Mouse (Mus musculus): Measurements from ENCODE around the gene Ptpru. TPM values are rescaled to one million over a fixed set of nuclear protein-coding genes. Genes with fewer than 3 reads are reported as not detected.

The Ptpru gene
- total and polyA plus RNA-seq, 3 experiments, result 41.5 to 59.1 (median 54.8) TPM

DNA sequence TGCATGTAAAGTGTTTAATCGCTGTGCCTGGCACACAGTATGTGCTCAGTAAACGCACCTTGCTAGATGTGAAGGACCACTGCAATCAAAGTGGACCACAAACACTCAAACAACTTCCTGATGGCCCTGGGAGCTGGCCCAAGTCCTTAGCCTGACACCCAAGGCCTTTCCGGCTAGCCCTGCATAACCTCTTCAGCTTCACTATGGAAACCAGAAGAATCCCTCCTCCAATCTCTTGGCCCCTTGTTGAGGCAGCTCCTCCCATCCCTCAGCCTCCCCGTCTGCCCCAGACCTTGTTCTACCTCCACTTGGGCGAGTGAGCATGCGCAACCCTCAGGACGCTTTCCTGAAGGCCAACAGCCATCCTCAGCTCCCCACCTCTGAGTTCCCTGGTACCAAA is 51.3 kb downstream of the Ptpru start:
- no peak for DNase-seq

DNA sequence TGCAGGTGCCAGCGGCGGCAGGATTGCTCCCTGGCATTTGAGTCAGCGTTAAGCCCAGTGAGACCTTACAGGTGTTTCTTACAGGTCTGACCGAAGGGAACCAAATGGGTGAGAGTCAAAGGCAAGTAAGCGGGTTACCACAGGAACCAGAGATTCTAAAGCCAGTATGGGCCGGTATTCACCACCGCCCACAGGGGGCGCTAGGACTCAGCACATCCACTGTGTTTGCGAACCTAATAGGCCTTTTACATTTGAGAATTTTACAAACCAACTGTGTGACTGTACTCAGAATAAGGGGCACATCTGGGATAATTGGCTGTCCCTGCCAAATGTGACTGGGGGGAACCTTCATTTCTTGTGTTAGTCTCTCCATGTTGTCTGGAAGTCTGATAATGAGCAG is 54.1 kb downstream of the Ptpru start:
- DNase-seq, result peak; percentile 42

DNA sequence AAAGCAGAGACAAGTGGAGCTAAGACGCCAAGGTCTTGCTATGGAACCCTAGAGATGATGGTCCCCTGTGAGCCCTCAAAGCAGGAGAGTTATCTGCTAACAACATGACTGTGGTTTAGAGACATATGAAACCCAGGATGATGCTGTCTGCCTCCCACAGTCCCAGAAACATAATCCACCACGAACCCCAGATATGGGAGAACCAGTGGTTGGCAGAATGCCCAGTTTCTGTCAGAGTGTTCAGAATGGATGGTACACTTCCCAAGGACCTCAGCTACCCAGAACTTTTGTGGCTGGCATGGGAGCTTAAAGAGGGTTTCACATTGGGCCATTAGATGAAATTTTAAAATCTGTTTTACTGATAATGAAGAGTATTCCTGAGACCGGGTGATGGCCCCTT is 57.1 kb downstream of the Ptpru start:
- peak; percentile 47 for DNase-seq

DNA sequence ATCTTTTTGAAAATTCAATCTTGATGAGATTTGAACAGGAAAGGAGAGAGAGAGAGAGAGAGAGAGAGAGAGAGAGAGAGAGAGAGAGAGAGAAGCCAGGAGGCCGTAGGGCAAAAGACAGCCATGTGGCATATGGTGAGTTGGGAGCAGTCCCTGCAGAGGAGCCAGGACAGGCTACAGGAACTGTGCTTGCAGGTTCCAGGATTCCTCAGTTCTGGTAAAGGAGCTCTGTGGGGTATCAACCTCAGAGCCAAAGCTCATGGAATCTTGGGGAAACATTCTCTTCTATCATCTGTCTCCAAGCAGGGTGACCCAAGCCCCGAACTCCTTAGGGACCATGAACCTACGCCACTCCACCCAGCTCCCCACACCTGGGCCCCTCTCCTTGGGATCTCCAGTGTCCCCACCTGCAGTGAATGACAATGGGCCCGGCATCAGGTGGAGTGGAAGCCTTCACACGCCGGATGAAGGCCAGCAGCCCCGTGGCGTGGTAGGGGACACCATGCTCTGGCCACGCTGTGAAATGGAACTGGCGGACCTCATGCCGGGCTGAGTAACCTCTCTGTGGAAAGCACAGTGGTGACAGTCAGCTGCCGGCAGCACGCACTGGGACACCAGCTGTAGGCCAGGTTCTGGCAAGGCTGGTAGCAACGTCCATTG is 59.3 kb downstream of the Ptpru start:
- DNase-seq, result no peak

DNA sequence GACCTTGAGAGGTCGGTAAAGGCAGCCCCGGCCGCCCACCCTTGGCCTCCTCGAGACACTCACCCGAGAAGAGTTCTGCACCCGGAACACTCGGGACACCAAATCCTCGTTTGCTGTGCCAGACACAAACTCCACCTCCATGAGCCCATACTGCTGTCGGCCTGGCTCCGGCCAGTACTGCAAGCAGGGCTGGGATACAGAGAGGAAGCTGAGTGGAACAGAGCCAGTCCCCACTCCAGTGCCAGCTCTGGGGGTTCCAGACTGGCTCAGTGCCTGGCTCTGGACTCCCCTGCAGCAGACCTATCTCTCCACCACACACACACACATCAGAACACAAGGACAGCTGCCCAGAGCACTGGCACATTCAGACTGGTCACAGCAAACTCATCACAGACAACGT is 66.7 kb downstream of the Ptpru start:
- peak; percentile 40 for DNase-seq

DNA sequence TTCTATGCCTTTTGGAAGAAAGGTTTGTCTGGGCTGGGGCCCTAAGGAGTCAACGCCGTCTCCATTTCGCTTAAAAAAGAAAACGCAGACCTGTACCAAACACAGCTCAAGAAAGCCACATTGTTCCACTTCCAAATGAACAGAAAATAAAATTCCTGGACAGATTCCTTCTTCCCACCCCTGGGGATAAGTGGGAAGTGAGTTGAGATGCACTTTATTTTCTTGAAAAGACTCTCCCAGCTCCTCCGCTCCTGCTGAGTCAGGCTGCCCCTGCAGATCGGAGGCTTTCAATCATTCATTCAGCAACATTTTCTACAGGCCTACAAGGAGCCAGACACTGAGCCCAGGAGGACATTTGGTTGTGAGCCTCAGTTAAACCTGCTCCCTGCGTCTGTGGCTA is 74.2 kb downstream of the Ptpru start:
- DNase-seq, result no peak

DNA sequence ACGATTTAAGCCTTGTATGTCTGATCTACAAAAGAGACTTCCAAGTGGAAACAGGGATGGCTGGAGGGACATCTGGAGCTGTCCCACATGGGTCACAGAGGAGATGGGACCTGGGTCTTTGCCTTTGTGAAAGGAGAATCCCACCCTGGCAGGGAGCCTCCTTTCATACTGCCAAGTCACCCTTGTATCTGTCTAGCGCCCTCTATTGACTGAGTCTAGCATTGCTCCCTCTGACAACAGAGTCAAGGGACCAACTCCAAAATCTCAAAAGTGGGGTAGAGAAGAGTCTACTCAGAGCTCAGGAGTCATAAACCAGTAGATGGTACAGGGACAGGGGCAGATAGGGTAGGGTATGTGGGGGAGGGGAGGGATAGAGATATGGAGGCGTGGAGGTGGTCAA is 74.6 kb downstream of the Ptpru start:
- no peak for DNase-seq

DNA sequence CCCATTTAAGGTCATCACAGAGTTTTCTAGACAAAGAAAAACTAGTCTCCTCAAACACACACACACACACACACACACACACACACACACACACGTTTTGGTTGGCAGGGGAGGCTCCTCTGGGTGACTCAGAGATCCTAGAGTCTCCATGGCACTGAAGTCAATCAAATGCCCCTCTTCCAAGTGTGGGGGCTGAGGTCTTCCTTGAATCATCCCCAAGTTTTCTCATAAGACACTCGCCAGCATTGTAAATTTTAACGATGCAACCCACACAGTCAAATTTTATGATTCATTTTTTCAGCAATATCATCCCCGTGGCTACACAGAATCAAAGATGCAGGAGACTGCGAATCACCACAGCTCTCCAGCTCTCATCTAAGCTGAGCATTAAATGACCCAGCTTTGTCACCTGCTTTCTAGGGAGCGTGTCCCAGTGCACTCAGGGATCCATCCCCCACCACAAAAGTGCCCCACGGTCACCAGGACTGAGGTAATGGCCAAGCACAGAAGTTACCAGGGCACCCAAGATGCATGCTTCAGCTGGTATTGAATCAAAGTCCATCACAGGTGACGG is 75.8 kb downstream of the Ptpru start:
- no peak for DNase-seq

DNA sequence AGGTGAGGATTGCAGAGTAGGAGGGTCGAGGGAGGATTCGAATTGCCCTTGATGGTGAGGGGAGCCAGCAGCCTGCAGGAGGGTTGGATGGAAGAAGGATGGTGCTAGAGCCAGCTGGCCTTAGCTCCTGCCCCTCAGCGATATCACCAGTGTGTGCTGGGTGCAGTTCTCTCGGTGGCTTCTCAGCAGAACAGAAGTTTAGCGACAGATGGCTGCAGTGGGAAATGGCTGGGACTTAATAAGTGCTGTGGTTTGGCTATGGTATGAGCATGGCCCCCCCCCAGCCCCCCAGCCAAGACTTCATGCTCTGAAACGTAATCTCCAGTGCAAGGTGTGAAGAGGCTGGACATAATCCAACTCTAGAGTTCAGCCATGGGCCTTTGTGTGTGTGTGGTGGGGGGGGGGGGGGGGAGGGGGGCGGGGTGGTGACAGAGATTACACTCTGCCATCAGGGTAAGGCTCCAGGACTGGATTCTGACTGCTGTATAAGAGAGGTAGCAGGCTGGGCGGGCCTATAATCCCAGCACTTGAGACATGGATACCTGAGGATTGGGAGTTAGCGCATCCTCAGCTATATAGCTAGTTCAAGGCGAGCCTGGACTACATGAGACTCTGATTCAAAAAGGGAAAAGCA is 85.8 kb downstream of the Ptpru start:
- no peak for DNase-seq

DNA sequence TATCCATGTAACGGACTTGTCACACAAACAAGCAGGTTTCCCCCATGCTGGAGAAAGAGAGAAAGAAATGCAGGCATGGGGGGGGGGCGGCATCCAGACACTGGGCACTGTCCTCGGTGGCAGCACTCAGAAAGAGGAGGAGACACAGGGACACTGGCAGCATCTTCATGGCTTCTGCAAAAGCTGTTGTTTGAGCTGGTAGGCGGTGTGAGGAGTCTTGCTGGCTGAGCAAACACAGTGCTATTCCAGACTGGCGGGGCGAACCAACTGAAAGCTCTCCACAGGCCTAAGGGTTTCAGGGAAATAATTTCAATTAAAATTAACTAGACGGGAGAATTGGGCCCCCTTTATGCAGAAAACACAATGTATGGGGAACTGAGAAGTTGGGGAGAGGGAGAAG is 86.5 kb downstream of the Ptpru start:
- no peak for DNase-seq

DNA sequence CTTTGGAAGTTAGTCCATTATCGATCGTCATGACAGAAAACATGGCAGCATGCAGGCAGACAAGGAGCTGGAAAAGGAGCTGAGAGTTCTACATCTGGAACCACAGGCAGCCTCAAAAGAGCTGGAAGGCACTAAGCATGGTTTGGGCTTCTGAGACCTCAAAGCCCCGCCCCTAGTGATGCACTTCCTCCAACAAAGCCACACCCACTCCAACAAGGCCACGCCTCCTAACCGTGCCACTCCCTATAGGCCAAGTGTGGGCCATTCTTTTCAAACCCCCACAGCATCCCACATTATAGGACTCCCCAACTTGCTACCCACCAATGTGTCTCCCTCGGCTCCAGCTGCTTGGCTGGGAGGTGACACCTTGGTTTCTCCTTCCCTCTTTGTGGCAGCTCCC is 88.3 kb downstream of the Ptpru start:
- no peak for DNase-seq

DNA sequence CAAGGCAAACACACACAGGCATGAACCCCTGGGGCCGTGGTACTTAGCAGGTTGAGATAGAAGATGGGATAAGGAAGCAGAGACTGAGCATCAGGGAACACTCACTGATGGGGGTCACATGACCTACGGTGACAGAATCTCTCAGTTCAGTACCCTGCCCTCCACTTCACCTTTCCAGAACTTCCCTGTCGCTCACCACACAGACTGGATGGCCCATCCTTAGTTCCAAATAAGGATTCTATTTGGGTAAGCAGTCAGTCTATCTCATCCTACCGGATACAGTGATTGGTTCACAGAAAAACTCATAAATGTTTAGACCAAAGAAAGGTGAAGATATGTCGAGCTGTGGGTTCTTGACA is 93.4 kb downstream of the Ptpru start:
- peak; percentile 21 for DNase-seq

DNA sequence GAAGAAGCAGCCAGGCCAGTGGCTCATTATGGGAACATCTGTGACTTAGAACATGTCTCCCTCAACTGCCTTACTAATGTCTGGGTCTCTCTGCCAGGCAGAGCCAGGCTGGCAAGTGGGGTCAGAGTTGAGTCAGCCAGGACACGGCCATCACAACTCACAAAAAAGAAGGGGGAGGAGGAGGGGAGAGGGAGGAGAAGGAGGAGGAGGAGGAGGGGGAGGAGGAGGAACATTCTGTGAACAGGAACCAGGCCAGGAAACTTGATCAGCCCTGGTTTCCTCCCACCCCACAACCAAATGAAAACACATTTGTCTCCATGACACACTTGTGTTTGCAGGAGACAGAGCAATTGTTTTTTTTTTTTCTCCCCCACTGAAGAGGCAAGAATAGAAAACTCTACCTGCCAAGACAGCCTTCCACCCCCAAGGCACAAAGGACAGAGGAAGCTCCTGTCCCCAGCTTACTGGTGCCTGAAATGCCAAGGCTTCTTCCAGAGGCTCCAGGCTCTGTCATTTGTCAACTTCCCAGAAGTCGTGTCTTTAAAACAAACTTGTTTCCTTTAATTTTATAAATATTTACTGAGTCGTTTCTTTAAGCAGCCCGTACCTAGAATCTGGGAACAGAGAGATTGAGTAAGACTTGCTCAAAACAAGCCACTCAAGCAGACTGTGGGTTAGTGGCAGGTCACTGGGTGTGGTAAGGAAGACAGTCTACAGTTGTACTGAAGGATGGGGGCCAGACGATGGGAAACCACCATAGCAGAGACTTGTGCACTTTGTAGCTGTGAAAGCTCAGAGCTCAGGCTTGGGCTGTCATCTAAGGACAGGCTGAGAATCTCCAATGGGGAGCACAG is 94.0 kb downstream of the Ptpru start:
- peak; percentile 76 for DNase-seq

DNA sequence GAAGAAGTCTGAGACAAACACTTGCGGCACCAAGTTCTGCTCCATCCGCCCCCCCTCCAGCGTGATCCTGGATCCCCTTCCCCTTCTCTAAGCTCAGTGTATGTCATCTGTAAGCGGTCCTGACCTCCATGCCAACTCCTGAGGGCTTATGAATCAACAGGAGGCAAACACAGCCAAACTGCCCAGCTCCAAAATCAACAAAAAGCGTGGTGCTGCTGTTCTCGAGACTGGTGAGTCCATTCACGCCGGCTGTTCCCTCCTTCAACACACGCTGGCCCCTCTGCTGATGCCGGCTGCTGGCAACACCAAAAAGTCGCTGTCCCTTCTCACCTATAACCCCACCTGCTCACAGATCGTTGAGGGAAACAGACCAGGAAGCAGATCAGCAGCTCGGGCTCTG is 95.1 kb downstream of the Ptpru start:
- no peak for DNase-seq

DNA sequence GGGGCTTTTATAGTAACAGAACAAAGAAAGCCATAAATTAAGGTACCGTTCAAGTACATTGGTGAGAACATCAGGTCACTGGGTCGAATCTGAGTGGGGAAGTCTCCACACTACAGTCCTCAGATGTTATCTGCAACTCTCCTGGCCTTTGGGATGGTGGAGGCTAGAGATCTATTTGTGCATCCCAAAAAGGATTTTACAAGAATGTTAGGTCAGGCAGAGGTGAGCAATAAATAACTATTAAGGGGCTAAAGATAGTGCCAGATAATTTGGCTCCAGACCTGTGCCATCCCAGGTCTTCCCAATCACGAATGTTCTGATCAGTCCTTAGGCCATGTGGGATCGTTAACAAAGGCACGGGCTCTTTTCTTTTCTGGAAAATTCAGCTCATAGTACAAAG is 97.5 kb downstream of the Ptpru start:
- no peak for DNase-seq

DNA sequence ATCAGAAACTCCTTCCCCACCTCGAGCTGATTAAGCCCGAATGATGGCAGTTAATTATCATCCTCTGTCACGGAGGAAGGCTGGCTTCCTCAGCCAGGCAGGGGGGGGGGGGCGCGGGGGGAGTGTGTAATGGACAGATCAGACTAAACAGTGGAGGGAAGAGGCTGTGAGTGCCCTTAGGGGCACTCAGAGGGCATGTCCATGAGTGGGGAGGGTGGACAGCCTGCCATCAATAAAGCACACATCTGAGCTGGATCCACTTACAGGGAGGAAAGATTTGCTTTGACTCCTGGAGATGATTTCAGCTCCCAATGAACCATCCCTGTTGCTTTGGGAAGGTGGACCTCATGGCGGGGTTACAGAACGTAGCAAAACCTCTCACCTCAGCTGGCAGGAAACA is 109.5 kb downstream of the Ptpru start:
- no peak for DNase-seq

DNA sequence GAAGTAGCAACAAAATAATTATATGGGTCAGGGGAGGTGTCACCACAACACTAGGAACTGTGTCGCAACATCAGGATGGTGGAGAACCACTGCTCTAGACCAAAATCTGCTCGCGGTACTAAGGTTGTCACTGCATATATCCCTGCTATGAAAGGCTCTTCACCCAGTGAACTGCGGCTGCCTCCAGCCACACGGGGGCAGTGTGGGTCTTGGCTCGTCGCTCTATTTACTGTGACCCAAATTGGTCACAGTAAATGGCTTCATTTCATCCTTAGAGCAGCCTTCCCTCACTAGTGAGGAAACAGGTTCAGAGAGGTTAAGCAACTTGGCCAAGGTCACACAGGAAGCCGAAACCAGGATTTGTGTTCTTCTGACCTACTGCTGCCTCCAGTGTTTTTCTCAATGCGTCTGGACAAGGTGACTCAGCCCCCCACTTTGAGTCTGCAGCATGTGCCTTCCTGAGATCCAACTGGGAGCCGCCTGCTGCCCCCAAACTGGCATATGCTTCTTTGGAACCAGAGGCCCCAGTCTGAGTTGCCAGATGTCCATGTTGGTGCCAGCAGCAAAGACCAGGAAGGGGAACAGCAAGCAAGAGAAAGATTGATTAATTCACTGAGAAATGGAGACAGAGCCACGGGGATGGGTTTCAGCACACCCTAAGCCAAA is 114.5 kb downstream of the Ptpru start:
- peak; percentile 84 for DNase-seq

DNA sequence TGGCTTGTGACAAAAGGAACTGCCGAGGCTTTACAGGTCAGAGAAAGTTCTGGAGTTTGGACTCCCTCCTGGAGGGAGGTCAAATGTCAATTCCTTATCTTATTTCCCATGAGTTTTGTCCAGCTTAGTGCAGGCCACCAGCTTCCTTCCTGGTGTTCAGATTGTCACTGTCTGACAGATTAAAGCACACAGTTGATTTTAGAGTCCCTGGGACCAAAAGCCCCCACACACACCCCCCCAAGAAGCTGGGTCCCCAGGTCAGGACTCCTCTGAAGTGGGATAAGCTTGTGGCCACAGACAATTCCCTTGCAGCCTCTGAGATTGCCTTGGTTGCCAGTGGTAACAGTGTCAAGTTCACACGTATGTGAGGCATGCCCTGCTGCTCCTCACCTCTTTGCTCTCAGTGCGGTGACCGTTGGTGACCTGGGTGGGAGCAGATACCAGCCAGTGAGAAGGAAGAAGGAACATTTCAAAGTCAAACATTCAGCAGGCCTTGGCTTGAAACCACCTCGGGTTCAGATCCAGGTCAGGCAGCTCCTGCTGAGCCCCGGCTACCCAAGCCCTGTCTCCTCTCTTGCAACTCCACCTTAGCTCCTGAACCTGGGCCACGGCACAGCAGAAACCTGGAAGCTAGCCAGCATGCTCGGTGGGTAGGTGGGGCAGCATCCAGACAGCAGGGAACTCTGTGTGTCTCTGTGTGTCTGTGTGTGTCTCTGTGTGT is 115.8 kb downstream of the Ptpru start:
- DNase-seq, result peak; percentile 76

DNA sequence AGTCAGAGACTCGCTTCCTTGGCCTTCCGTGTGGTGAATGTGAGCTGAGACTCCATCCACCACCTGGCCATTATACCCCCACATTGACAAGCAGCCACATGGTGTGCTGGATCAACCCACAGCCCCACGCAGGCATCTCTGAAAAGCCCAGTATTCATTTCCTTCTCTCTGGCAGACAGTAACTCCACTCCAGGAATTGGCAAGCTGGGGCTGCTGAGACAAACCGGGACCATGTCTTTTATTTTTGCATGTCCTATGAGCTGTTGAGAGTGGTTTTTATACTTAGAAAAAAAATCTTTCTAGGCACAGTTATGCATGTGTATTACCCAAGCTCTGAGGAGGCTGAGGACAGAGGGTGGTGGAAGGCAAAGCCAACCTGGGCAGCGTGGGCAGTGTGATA is 118.9 kb downstream of the Ptpru start:
- no peak for DNase-seq
